Mouse (Mus musculus) 416B (cell line): ENCODE measurements around the gene Nox1.
A peak's percentile ranks its signal among the peaks of the same experiment; 100 is the strongest.

Experiments used
- DNase-seq: peaks from one replicate; pipeline ENCODE4 v3.0.0; 2011; ENCODE audit warnings: low read depth

Gene Nox1

GRCm38 (mm10) chrX:134128549-134128948 is 93.2 kb downstream of the Nox1 start:
- peak; percentile 58 for DNase-seq

- DNase-seq, result peak; percentile 87
Measured at GRCm38 (mm10) chrX:134116417-134116816, 105.3 kb downstream of the Nox1 start.

GRCm38 (mm10) chrX:134111767-134112166 is 110.0 kb downstream of the Nox1 start:
- peak; percentile 32 for DNase-seq

GRCm38 (mm10) chrX:134102641-134103040 is 119.1 kb downstream of the Nox1 start:
- no peak for DNase-seq

GRCm38 (mm10) chrX:134085453-134085852 is 136.3 kb downstream of the Nox1 start:
- DNase-seq, result no peak

GRCm38 (mm10) chrX:134059764-134060163 is 162.0 kb downstream of the Nox1 start:
- peak; percentile 76 for DNase-seq

GRCm38 (mm10) chrX:134058987-134059712 is 162.6 kb downstream of the Nox1 start, which contains the start of gene Cstf2:
TSS of gene Cstf2 (plus strand) at chrX:134059187.
- peak; percentile 93 for DNase-seq

GRCm38 (mm10) chrX:134058040-134058875 is 163.5 kb downstream of the Nox1 start:
- DNase-seq, result no peak

- DNase-seq, result no peak
Measured at GRCm38 (mm10) chrX:134056897-134057296, 164.9 kb downstream of the Nox1 start.

GRCm38 (mm10) chrX:134048994-134049393 is 172.8 kb downstream of the Nox1 start:
- DNase-seq, result no peak
